Mouse (Mus musculus) gastrocnemius, adult 2 months (tissue): Measurements from ENCODE around the gene Ugt8a. TPM values are rescaled to one million over a fixed set of nuclear protein-coding genes. Genes with fewer than 3 reads are reported as not detected.

Experiments used
- DNase-seq: peaks from one replicate; pipeline ENCODE4 v3.0.0; 2022
- H3K27ac ChIP-seq: fragments of 200-600 bp; 2 replicates; pipeline ENCODE4 v1.8.1; 2022; ENCODE audit warnings: mild to moderate bottlenecking
- H3K4me3 ChIP-seq: fragments of 200-600 bp; 2 replicates; pipeline ENCODE4 v1.8.1; 2022; ENCODE audit warnings: mild to moderate bottlenecking, moderate library complexity
- CTCF ChIP-seq: fragments of 200-600 bp; IDR thresholded peaks from 2 replicates; pipeline ENCODE4 v1.8.1; 2022; ENCODE audit warnings: antibody characterized with exemption, mild to moderate bottlenecking, moderate library complexity
- intact Hi-C: fragments of 180-260 bp; cut with DNase I; formaldehyde crosslinking; loops from one replicate; pipeline ENCODE4 v1.15.1; 2025
- total RNA-seq, 2 experiments: library from RNA; stranded (reverse); gene quantifications; 2 replicates each; pipeline ENCODE4 v1.2.3; 2021

The Ugt8a gene
- total RNA-seq, 2 experiments from 2014 or later = 0.31 to 0.33 TPM

DNA sequence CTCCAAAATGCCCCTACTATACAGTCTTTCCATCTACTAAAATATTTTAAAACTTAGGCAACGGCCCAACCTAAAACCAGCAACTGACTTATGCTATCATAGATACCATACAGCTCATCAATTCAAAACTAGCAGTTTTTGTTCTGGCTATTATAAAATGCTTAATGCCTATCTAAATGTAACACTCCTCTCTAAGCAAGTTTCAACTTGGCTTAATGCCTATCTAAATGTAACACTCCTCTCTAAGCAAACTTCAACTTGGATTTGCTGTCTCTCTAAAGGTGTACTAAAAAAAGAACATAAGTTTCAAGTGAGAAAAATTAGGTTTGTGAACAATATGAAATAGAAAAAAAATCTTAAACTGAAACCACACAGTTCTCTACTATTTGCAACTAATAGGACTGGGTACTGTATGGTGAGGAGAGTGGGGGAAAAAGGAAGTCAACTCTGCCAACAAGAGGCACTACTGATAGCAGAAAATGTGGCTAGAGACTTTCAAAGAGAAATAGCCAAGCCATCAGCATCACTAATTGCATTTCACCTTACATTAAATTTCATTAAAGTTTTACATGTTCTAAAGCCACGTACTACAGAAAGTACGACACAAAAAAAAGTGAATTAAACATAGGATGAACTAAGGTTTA lies 5.7 kb downstream of the Ugt8a start:
- H3K27ac ChIP-seq = no peak overlapping the region
- no peak for TF ChIP-seq CTCF
- intact Hi-C loops = no loop called here
- DNase-seq = no peak
- no peak overlapping the region for H3K4me3 ChIP-seq

DNA sequence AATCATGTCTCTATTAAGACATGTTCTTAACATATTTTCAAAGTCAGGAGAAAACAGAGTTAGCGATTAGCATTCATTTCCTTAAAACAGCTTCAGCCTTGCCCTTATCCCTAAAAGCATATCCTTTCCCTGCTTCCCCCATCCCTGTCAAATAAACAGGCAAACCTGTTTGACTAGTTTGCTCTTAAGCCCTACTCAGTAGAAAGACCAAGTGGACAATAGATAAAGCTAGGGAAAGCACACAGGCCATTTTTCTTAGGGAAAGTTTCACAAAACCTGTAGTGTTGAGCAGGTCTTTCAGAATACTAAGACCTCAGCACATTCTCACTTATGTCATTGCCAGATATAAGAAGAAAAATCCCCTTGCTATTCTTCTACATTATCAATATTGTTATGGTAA lies 7.4 kb downstream of the Ugt8a start:
- TF ChIP-seq CTCF = no peak

DNA sequence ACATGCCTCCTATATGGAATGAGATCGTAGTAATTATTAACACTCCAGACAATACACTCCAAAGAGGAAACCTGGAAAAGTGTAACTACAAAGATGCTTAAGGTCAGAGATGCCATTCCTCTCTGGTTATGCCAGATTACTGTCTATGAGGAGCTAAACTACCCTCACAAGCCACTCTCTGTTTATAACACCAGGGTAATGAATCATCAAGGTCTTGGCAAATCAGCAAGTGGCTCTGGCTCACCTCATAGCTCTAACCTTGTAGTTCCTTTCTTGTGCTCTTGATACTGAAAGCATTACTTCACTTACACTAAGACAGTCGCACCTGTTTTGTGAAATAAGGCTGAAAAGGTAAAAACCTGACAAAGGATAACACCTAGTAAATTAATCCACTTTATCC lies 17.5 kb downstream of the Ugt8a start:
- Histone ChIP-seq H3K27ac (no peak overlapping the region), H3K4me3 (no peak overlapping the region)
- no peak for DNase-seq
- TF ChIP-seq CTCF = no peak
- intact Hi-C loops = no loop called here

More for the DNA sequence above, 7.4 kb downstream of the Ugt8a start:
- H3K4me3 ChIP-seq = no peak overlapping the region
- intact Hi-C loops = no loop called here
- DNase-seq = no peak
- no peak overlapping the region for H3K27ac ChIP-seq

DNA sequence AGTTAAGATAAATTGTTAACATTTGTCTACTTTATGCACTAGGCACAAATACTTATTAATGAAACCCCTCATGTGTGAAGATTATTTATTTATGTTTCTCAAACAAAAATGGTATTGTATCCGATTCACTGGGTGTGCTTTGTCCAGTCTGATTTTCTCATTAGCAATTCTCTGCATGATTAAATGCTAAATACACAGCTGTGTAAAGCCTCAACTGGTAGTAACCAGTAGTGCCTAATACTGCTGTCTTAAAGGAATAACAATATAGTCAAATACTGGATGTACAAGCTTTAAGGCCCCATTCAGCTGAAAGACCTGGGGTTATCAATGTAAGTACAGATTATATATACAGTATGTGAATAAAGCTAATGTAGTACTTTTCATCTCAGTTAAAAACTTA lies 39.4 kb downstream of the Ugt8a start:
- H3K4me3 ChIP-seq = no peak overlapping the region
- H3K27ac ChIP-seq = no peak overlapping the region
- no peak for DNase-seq
- intact Hi-C loops = no loop called here
- TF ChIP-seq CTCF = no peak

DNA sequence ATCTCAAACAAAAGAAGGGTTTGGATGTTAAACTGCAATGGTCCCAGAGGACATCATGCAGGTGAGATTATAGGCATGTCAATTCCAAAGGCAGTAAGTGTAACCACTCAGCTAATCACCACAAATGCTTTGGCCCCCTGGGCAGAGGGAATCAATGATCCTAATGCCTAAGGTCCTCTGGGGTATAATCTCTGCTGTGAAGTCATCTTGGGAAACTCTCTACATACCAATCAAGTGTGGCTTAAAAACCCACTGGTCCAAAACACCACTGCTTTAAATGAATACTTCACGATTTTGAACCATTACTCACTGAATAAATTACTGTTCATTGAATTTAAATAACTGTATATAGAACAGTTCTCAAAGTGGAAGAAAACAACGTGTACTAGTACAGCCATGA lies 51.3 kb downstream of the Ugt8a start:
- no peak for TF ChIP-seq CTCF
- intact Hi-C loops = no loop called here
- DNase-seq = no peak
- no peak overlapping the region for H3K27ac ChIP-seq
- H3K4me3 ChIP-seq = no peak overlapping the region

DNA sequence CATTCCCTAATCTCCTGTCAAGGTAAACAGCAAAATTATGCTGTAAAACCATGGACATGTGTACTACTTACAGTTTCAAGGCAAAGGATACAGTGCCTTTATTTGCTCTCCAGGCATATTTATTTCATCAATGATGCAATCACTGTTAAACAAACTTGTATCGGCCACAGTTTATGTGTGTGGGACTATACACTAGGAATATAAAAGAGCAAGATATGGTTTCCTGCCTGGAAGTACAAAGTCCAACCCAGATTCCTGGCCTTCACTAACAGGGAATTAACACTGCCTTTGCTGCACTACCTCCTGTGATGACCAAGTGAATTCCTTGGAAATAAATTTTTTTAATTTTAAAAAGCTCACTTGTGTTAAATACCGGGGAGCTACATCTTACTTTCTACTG lies 53.5 kb downstream of the Ugt8a start:
- H3K4me3 ChIP-seq = no peak overlapping the region
- DNase-seq = no peak
- intact Hi-C loops = no loop called here
- H3K27ac ChIP-seq = no peak overlapping the region
- TF ChIP-seq CTCF = no peak

DNA sequence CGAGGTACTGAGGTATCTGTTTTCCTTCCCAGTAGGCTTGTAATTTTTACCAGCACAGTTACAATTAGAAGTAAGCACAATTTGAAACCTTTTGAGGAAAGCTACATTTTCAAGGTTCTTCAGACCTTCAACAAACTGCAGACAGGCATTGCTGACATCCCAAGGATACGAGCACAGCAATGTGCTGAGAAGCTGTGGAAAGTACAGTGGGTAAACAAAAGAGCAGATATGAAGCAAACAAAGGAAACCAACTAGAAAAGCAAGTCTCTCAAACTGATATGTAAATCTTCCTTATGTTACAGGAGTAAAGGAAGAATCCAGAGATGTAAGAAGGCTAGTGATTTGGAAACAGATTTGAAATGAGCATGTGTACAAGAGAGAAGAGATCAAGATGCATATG lies 54.0 kb downstream of the Ugt8a start:
- TF ChIP-seq CTCF = no peak

DNA sequence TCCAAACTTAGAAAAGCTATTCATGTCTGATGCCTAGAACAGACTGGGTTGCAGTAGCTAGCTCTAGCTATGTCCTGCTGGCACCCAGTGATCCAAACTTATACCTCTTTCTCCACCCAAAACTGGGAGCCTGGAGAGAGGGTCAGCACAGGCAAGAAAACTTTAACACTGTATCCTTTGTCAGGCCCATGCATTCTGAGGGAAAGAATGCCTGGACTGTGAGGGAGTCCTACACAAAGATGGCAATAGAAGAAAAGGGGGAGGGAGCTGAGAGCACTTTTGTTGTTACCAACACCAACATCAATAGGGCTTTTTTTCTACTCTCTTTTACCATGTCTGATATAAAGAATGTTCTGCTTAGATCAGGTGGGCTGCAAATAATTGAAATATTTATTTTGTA lies 55.4 kb downstream of the Ugt8a start:
- intact Hi-C loops = no loop called here
- DNase-seq = no peak
- H3K4me3 ChIP-seq = no peak overlapping the region
- no peak overlapping the region for H3K27ac ChIP-seq
- TF ChIP-seq CTCF = no peak

More for the DNA sequence above, 54.0 kb downstream of the Ugt8a start:
- DNase-seq = no peak
- intact Hi-C loops = no loop called here
- Histone ChIP-seq H3K27ac (no peak overlapping the region), H3K4me3 (no peak overlapping the region)

DNA sequence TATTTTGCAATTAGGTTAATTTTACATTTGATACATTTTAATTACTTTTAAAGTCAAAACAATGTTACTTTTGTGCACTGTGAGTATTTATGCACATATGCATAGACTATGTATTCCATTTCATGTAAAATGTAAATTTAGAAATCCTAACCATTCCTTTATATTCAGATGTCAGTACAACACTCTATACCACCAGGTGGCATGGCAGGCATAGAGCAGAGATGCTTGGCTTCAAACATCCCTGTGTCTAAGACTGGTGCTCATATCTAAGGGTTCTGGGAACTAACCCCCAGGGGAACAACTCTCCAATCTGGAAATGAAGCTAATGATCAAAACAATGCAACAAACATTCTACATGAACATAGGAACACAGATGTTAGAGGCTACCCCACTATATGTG lies 56.6 kb downstream of the Ugt8a start:
- TF ChIP-seq CTCF = no peak

DNA sequence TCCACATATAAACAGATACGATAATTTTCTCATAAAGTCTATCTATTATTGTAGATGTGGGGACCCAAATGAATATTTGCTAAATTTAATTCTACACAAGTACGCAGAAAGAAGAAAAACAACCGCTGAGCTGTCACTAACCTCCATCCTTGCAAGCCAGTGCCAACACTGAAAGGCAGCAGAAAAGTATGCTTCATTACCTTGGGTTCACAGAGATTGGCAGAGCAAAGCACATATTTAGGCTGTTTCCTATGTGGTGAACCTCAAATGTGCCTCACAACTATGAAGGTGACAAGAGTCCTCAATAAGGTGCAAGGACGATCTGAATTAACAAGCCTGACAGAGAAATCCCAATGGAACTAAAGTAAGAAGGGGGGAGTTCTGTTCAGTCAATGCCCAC lies 64.0 kb downstream of the Ugt8a start:
- Histone ChIP-seq H3K4me3 (no peak overlapping the region), H3K27ac (no peak overlapping the region)
- intact Hi-C loops = no loop called here
- DNase-seq = no peak
- TF ChIP-seq CTCF = no peak

More for the DNA sequence above, 56.6 kb downstream of the Ugt8a start:
- intact Hi-C loops = no loop called here
- H3K27ac ChIP-seq = no peak overlapping the region
- H3K4me3 ChIP-seq = no peak overlapping the region
- DNase-seq = no peak

DNA sequence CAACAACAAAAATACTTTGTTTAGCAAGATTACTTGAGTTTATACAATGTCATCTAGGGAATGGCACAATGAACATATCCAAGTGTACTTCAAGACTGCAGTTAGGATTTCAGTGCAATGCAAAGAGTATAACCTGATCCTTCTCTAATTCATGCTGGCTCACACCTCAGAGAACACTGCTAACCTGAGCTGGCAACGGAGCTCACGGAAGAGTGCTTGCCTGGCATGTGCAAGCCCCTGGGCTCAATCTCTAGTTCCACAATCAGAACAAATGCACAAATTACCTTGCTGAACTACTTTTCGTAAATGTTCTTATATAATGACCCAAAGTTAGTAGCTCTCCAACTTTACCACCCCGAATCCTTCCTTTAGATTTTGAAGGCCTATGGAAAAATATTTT lies 68.5 kb downstream of the Ugt8a start:
- H3K27ac ChIP-seq = no peak overlapping the region
- intact Hi-C loops = no loop called here
- no peak overlapping the region for H3K4me3 ChIP-seq
- no peak for TF ChIP-seq CTCF
- no peak for DNase-seq

DNA sequence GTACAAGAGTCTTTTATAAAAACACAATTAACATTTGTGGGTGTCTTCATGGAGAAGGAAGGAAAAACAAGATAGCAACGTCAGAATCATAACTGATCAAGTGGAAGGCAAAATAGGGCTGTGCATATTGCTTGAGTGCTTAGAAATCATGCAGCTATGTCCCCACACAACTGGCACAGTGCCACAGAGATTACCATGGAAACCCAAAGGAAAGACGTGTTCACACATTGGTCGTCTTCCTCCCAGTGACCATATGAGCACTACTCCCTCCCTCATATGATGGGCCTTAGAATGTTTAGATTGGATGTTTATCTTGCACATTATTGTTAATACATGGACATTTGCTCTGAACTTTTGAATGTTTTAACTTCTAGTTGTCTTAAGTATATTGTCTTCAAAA lies 76.8 kb downstream of the Ugt8a start:
- DNase-seq = no peak
- intact Hi-C loops = no loop called here

DNA sequence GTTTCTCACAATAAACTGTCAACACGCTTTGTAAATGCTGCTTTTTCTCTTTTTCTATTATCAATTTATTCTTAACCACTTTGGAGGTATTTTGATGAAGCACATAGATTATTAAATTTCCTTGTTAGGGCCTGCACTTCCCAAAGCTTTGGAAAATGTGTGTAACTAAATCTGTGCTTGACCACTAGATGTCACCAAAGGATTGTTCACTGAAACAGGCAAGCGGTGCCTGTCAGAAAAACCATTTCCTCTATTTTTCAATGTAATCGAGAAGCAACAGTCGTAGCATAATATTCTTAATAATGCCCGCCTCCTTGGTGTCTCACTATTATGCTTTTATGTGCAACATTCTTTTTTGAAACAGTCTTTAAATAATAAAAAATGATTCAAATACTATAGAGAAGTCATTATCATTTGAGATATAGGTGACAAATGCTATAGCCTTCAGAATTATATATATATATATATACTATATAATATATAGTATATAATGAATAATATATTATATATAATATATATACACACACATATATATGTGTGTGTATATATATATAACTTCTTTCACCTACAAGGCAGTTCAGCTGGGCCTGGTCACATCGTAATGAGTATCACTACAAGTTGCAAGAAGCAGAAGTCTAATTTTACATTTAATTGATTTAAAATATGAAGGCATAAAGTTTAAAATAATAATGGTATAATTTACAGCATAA lies 89.1 kb downstream of the Ugt8a start:
- Histone ChIP-seq H3K4me3 (no peak overlapping the region), H3K27ac (no peak overlapping the region)
- intact Hi-C loops = no loop called here
- peak; percentile 76 for TF ChIP-seq CTCF
- DNase-seq = no peak

More for the DNA sequence above, 76.8 kb downstream of the Ugt8a start:
- TF ChIP-seq CTCF = no peak
- Histone ChIP-seq H3K4me3 (no peak overlapping the region), H3K27ac (no peak overlapping the region)

DNA sequence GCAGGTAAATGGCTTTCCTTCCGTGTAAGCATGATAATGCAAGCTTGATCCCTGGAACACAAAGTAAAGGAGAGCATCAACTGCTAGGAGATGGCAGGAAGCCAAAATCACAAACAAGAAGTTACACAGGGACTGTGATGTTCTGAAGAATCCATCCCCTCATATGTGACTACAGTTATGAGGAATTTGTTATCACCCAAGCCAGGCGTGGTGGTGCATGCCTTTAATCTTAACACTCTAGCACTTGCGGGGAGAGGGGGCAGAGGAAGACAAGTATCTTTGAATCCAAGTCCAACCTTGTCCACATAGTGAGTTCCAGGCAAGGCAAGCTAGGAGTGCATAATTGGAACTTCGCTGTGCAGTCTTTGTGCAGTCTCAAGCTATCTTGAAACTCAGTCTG lies 110.4 kb downstream of the Ugt8a start:
- TF ChIP-seq CTCF = no peak
- Histone ChIP-seq H3K27ac (no peak overlapping the region), H3K4me3 (no peak overlapping the region)
- intact Hi-C loops = no loop called here
- DNase-seq = no peak
